Mouse (Mus musculus) ES-Bruce4 (cell line): ENCODE data around the gene Kif1c.

ENCODE experiments used
- CTCF ChIP-seq: IDR thresholded peaks from one replicate; pipeline ENCODE4 v1.8.1; 2011; ENCODE audit warnings: low read depth, low read length
- EP300 ChIP-seq: IDR thresholded peaks from 2 replicates; pipeline ENCODE4 v1.6.1; 2011; ENCODE audit warnings: low read depth, low read length; ENCODE audit not compliant: insufficient read depth
- POLR2A ChIP-seq: IDR thresholded peaks from one replicate; pipeline ENCODE4 v1.8.1; 2011; ENCODE audit warnings: low read length; ENCODE audit not compliant: insufficient read depth

- TF ChIP-seq POLR2A: no peak
- no peak for TF ChIP-seq CTCF
- TF ChIP-seq EP300: no peak
These were observed 41.8 kb downstream of the Kif1c start for GRCm38 (mm10) chr11:70742117-70742516.
